Mouse (Mus musculus): ENCODE measurements around the gene Nbea.

GRCm38 (mm10) chr3:55713856-55714255, 469.6 kb downstream of the Nbea start:
- TF ChIP-seq GATA1 (IDR thresholded peaks at IDR 0.05; ENCODE audit: low read length): no peak
- TF ChIP-seq TAL1 (IDR thresholded peaks at IDR 0.05; ENCODE audit: low read length): no peak

Measured in erythroblast, embryonic 14.5 days (primary cell).